Mouse (Mus musculus) stomach, postnatal 0 days (tissue): ENCODE measurements around the gene Msi2.

ENCODE experiments used
- CTCF ChIP-seq: IDR thresholded peaks from 2 replicates; pipeline ENCODE4 v1.5.1; 2016; ENCODE audit warnings: antibody characterized with exemption, low read depth, mild to moderate bottlenecking, moderate library complexity
- EP300 ChIP-seq: optimal IDR thresholded peaks from 2 replicates; pipeline ENCODE3; 2016; ENCODE audit warnings: antibody characterized with exemption

DNA sequence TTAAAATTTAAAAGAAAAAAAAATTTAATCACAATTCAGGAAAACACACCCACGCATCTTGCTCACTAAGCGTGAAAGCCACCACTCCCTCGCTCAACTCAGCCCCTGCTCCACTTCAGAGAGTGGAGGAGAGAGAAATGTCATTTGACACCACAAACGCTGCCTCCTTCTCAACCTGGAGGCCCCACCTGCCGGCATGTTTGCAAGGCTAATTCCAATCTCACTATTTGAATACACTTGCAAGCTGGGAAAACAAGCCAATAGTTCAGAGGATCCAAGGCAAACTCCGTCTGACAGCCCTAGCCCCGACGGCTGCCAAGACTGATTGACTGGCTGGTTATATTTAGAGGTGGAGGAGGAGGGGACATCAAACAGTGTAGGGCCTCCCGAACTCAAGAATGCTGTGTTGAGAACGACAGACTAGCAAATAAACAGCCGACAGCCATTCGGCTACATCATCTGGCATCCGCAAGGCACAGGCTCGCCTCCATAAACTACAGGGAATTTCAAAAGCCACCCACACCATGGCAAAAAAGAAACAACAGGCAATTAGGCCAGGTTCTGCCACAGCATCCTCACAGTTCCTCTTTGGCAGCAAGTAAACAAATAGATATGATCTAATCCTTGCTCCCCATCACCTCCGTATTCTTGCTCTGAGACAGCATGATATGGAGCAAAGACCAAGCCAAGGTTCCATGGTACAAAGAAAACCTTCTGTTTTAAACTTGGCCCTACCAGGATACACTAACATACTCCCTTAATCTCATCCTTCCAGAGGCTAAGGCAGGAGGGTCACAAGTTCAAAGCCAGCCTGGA lies 97.9 kb downstream of the Msi2 start:
- TF ChIP-seq CTCF (peak; percentile 42), EP300 (no peak)
